Mouse (Mus musculus) limb, embryonic 14.5 days (tissue): ENCODE measurements around the gene Tnfrsf14. TPM values are rescaled to one million over a fixed set of nuclear protein-coding genes. Genes with fewer than 3 reads are reported as not detected.

Experiments
- ATAC-seq: fragments of 200-750 bp; cut with Nextera tagmentation; 2 replicates; pipeline ENCODE4 v1.8.0; 2017; ENCODE audit warnings: low read depth, moderate number of reproducible peaks, moderate TSS enrichment; ENCODE audit not compliant: low FRiP score
- DNase-seq: peaks from one replicate; pipeline ENCODE4 v3.0.0-alpha.2; 2015; ENCODE audit warnings: low spot score
- H3K27ac ChIP-seq: fragments of 300-500 bp; sonication (generic); replicated peaks from 2 replicates; pipeline ENCODE4 v1.5.1; 2014; ENCODE audit warnings: low read depth, mild to moderate bottlenecking, low read length, moderate library complexity, mixed read lengths
- H3K27me3 ChIP-seq: fragments of 300-500 bp; sonication (generic); 2 replicates; pipeline ENCODE4 v1.6.1; 2014; ENCODE audit warnings: low read length, mixed read lengths; ENCODE audit not compliant: control insufficient read depth, insufficient read depth
- H3K36me3 ChIP-seq: fragments of 300-500 bp; sonication (generic); 2 replicates; pipeline ENCODE4 v1.6.1; 2014; ENCODE audit warnings: mild to moderate bottlenecking, low read length, moderate library complexity, mixed read lengths; ENCODE audit not compliant: control insufficient read depth, insufficient read depth
- H3K4me1 ChIP-seq: fragments of 300-500 bp; sonication (generic); 2 replicates; pipeline ENCODE4 v1.6.1; 2014; ENCODE audit warnings: antibody characterized with exemption, low read length, mixed read lengths; ENCODE audit not compliant: control insufficient read depth, insufficient read depth
- H3K4me2 ChIP-seq: fragments of 300-500 bp; sonication (generic); replicated peaks from 2 replicates; pipeline ENCODE4 v1.6.1; 2014; ENCODE audit warnings: low read depth, mild to moderate bottlenecking, low read length, moderate library complexity; ENCODE audit not compliant: severe bottlenecking
- H3K4me3 ChIP-seq: fragments of 300-500 bp; sonication (generic); replicated peaks from 2 replicates; pipeline ENCODE4 v1.5.1; 2014; ENCODE audit warnings: low read length
- H3K9ac ChIP-seq: fragments of 300-500 bp; sonication (generic); 2 replicates; pipeline ENCODE4 v1.6.1; 2014; ENCODE audit warnings: mild to moderate bottlenecking, low read depth, low read length, moderate library complexity; ENCODE audit not compliant: severe bottlenecking
- H3K9me3 ChIP-seq: fragments of 300-500 bp; sonication (generic); 2 replicates; pipeline ENCODE4 v1.6.1; 2016; ENCODE audit warnings: low read length; ENCODE audit not compliant: control insufficient read depth
- POLR2A ChIP-seq: fragments of 200-500 bp; IDR thresholded peaks from 2 replicates; pipeline ENCODE4 v1.8.0; 2012; ENCODE audit warnings: inconsistent platforms, mild to moderate bottlenecking, moderate library complexity, borderline replicate concordance; ENCODE audit not compliant: insufficient read depth, insufficient read length; ENCODE audit errors: extremely low read depth
- WGBS: fragments of 180-500 bp; shearing (Covaris S2); extraction: QIAGEN DNeasy Blood & Tissue Kit; methylation state at CpG from one replicate; pipeline ENCODE4 v1.1.7; 2014; 5-methylcytosine and 5-hydroxymethylcytosine counted together
- polyA plus RNA-seq, 2 experiments: library from polyadenylated mRNA; depleted of rRNA in 1 of 2; stranded (reverse) in 1 of 2; unstranded in 1 of 2; fragments of >200 nt; fragmentation: Nextera tagmentation in 1 of 2; extraction: Ambion mirVana in 1 of 2; gene quantifications; 2 replicates each; pipeline versions ENCODE4 v1.2.1 to v1.2.3; 2012 to 2014

Tnfrsf14 gene
- polyA plus RNA-seq (2012; rRNA removed), result 4.1 and 5.8 TPM in 2 replicates
- polyA plus RNA-seq (2014; fragmentation: Nextera tagmentation; extraction: Ambion mirVana), result 0.87 and 0.99 TPM in 2 replicates

- ATAC-seq (no peak), DNase-seq (peak; percentile 2)
- Histone ChIP-seq H3K9ac (peak within 1 kb of the TSS; percentile 17), H3K36me3 (no peaks in the 10 kb centered on the region), H3K9me3 (no peaks in the 10 kb centered on the region), H3K4me1 (peaks cover 15% of the 10 kb centered on the region), H3K27ac (peak within 1 kb of the TSS; percentile 59; the same call in 1 of the 2 replicates), H3K27me3 (no peaks in the 10 kb centered on the region), H3K4me2 (peak within 1 kb of the TSS; percentile 34), H3K4me3 (0 out of 2 replicates have a peak within 1 kb of the TSS, but pooled peaks have one; percentile 8)
- no peak for TF ChIP-seq POLR2A
- 43% methylated on average over 12 of the region's 12 CpGs for WGBS
Measured at GRCm38 (mm10) chr4:154928395-154929087, at the start of gene Tnfrsf14. Gene Tnfrsf14 (minus strand): TSS chr4:154928563.

GRCm38 (mm10) chr4:154974163-154974611, 45.8 kb upstream of the Tnfrsf14 start:
- Histone ChIP-seq H3K9ac (no peak overlapping the region), H3K4me2 (no peak overlapping the region), H3K9me3 (no peaks in the 10 kb centered on the region), H3K4me1 (no peaks in the 10 kb centered on the region), H3K27ac (no peak overlapping the region), H3K27me3 (no peaks in the 10 kb centered on the region), H3K4me3 (no peak overlapping the region), H3K36me3 (peaks cover 100% of the 10 kb centered on the region)
- ATAC-seq, result no peak
- TF ChIP-seq POLR2A, result no peak
- WGBS, result 89% methylated on average over 11 of the region's 11 CpGs
- DNase-seq, result no peak

GRCm38 (mm10) chr4:154972546-154972945, 44.2 kb upstream of the Tnfrsf14 start:
- H3K4me1 ChIP-seq, result no peaks in the 10 kb centered on the region
- H3K4me3 ChIP-seq, result no peak overlapping the region
- H3K27ac ChIP-seq, result no peak overlapping the region
- ATAC-seq (no peak), DNase-seq (no peak)
- H3K9me3 ChIP-seq, result no peaks in the 10 kb centered on the region
- H3K4me2 ChIP-seq, result no peak overlapping the region
- no peak overlapping the region for H3K9ac ChIP-seq
- no peak for TF ChIP-seq POLR2A
- WGBS, result 94% methylated on average over 12 of the region's 12 CpGs
- peaks cover 84% of the 10 kb centered on the region for H3K36me3 ChIP-seq
- no peaks in the 10 kb centered on the region for H3K27me3 ChIP-seq

GRCm38 (mm10) chr4:154967173-154967572, 38.8 kb upstream of the Tnfrsf14 start:
- Histone ChIP-seq H3K4me3 (no peak overlapping the region), H3K4me1 (peaks cover 4% of the 10 kb centered on the region; the same call in 1 of the 2 replicates), H3K36me3 (peaks cover 38% of the 10 kb centered on the region), H3K27ac (no peak overlapping the region), H3K9me3 (no peaks in the 10 kb centered on the region), H3K27me3 (peaks cover 12% of the 10 kb centered on the region), H3K9ac (no peak overlapping the region), H3K4me2 (no peak overlapping the region)
- 65% methylated on average over 5 of the region's 5 CpGs for WGBS
- TF ChIP-seq POLR2A, result no peak
- ATAC-seq (no peak), DNase-seq (no peak)

DNA sequence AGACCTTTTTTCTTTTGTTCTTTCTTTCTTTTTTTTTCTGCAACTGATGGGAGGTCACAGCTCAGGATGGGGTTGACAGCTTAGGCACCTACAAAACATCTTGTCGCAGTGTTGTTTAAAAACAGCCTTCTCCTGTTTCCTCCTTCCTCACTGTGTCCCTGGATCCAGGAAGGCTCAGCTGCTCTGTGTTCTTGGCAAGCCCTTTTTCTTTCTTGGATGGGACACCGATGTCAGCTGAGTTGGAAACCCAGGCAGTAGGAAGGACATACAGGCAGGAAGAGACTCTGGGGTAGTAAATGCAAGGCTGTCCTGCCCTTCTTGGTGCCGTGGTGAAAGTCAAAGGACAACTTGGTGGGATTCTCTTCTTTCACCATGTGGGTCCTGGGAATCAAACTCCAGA, 37.5 kb upstream of the Tnfrsf14 start:
- H3K4me3 ChIP-seq, result no peak overlapping the region
- H3K4me1 ChIP-seq, result peaks cover 14% of the 10 kb centered on the region; the same call in 1 of the 2 replicates
- DNase-seq, result no peak
- WGBS, result 77% methylated on average over 3 of the region's 3 CpGs
- no peak overlapping the region for H3K27ac ChIP-seq
- H3K4me2 ChIP-seq, result no peak overlapping the region
- peaks cover 25% of the 10 kb centered on the region for H3K27me3 ChIP-seq
- H3K9ac ChIP-seq, result no peak overlapping the region
- TF ChIP-seq POLR2A, result no peak
- ATAC-seq, result no peak
- no peaks in the 10 kb centered on the region for H3K9me3 ChIP-seq
- H3K36me3 ChIP-seq, result peaks cover 25% of the 10 kb centered on the region
